Mouse (Mus musculus) liver, adult (tissue): Measurements from ENCODE around the gene Kcna6.

Experiments
- GATA4 ChIP-seq: IDR thresholded peaks from 2 replicates; pipeline ENCODE4 v1.6.1; 2014; ENCODE audit warnings: mild to moderate bottlenecking, low read length; ENCODE audit not compliant: insufficient replicate concordance

Kcna6 gene

GRCm38 (mm10) chr6:126740211-126741142 is at the start of gene Kcna6:
Gene Kcna6 (minus strand): TSS chr6:126740674.
- TF ChIP-seq GATA4 = no peak

GRCm38 (mm10) chr6:126788863-126789262 is 48.4 kb upstream of the Kcna6 start:
- no peak for TF ChIP-seq GATA4

GRCm38 (mm10) chr6:126784206-126784605 is 43.7 kb upstream of the Kcna6 start:
- no peak for TF ChIP-seq GATA4

GRCm38 (mm10) chr6:126783651-126784066 is 43.2 kb upstream of the Kcna6 start:
- TF ChIP-seq GATA4 = no peak

GRCm38 (mm10) chr6:126783056-126783455 is 42.6 kb upstream of the Kcna6 start:
- no peak for TF ChIP-seq GATA4

- no peak for TF ChIP-seq GATA4
Observed at GRCm38 (mm10) chr6:126777889-126778288, 37.4 kb upstream of the Kcna6 start.

GRCm38 (mm10) chr6:126773873-126774272 is 33.4 kb upstream of the Kcna6 start:
- no peak for TF ChIP-seq GATA4

GRCm38 (mm10) chr6:126772326-126772725 is 31.9 kb upstream of the Kcna6 start:
- no peak for TF ChIP-seq GATA4

- TF ChIP-seq GATA4 = no peak
Observed at GRCm38 (mm10) chr6:126770146-126770731, 29.8 kb upstream of the Kcna6 start.

GRCm38 (mm10) chr6:126768957-126769665 is 28.6 kb upstream of the Kcna6 start:
- TF ChIP-seq GATA4 = no peak

- no peak for TF ChIP-seq GATA4
Observed at GRCm38 (mm10) chr6:126767610-126768532, 27.4 kb upstream of the Kcna6 start.

GRCm38 (mm10) chr6:126766552-126766951 is 26.1 kb upstream of the Kcna6 start:
- TF ChIP-seq GATA4 = no peak

GRCm38 (mm10) chr6:126764563-126765091 is 24.2 kb upstream of the Kcna6 start:
- TF ChIP-seq GATA4 = no peak

- TF ChIP-seq GATA4 = no peak
Observed at GRCm38 (mm10) chr6:126761362-126761761, 20.9 kb upstream of the Kcna6 start.
